Comparison of ENCODE assay signal across 11 mouse cellular contexts in genomic region chr11:90081820-90082596, GRCm38 (mm10). TPM values are rescaled to one million over a fixed set of nuclear protein-coding genes. Genes with fewer than 3 reads are reported as not detected.
"Had no signal": no experiment of that assay in that cellular context is flagged by ENCODE, and none has a peak within 500 bp of the region (broad histone marks: within the 10 kb centered on the region; RNA-seq: fewer than 3 reads in every experiment).

No protein-coding gene starts in this region.

- H3K4me3 ChIP-seq: layer of hippocampus, adult 2 months; liver, embryonic 12.5 days; lung, embryonic 15.5 days; midbrain, embryonic 12.5 days had no signal

- DNase-seq: kidney, adult 2 months; kidney, postnatal 36 days; right cerebral cortex, postnatal 14 days; thymus, postnatal 4 days had no signal

- H3K4me1 ChIP-seq: liver, embryonic 12.5 days; lung, embryonic 15.5 days; midbrain, embryonic 12.5 days had no signal

- H3K9ac ChIP-seq: liver, embryonic 12.5 days; lung, embryonic 15.5 days; midbrain, embryonic 12.5 days had no signal

- H3K27ac ChIP-seq: layer of hippocampus, adult 2 months; liver, embryonic 12.5 days; lung, embryonic 15.5 days; midbrain, embryonic 12.5 days had no signal

- H3K4me2 ChIP-seq: liver, embryonic 12.5 days; lung, embryonic 15.5 days; midbrain, embryonic 12.5 days had no signal

- H3K9me3 ChIP-seq: liver, embryonic 12.5 days; lung, embryonic 15.5 days; midbrain, embryonic 12.5 days had no signal

- H3K36me3 ChIP-seq: liver, embryonic 12.5 days; lung, embryonic 15.5 days; midbrain, embryonic 12.5 days had no signal

- ATAC-seq: intestine, embryonic 16.5 days; liver, embryonic 12.5 days; midbrain, embryonic 16.5 days had no signal

- H3K27me3 ChIP-seq: liver, embryonic 12.5 days; lung, embryonic 15.5 days; midbrain, embryonic 12.5 days had no signal

RNA-seq across cellular contexts. Expression of gene Tmem100, which starts 51.9 kb away (rescaled TPM):
- total RNA-seq: megakaryocyte-erythroid progenitor cell, adult 5-6 weeks had no signal
